Mouse (Mus musculus) CH12.LX (cell line): ENCODE measurements around the gene Nhsl2.

Experiments used
- CHD2 ChIP-seq: IDR thresholded peaks from 2 replicates; pipeline ENCODE4 v1.6.1; 2011; ENCODE audit warnings: low read length, improper control_type of control experiment
- CTCF ChIP-seq, 2 experiments: IDR thresholded peaks in 1 of 2; conservative IDR thresholded peaks in 1 of 2; 2 replicates each; pipeline ENCODE4 v1.5.1; 2011 to 2012; ENCODE audit warnings: low read depth in 2 of 2, low read length in 2 of 2, improper control_type of control experiment in 1 of 2, inconsistent platforms in 1 of 2, mild to moderate bottlenecking in 1 of 2, moderate library complexity in 1 of 2
- ELF1 ChIP-seq: IDR thresholded peaks from 2 replicates; pipeline ENCODE4 v1.6.1; 2014; ENCODE audit warnings: low read depth, mild to moderate bottlenecking, inconsistent platforms, low read length, improper control_type of control experiment
- EP300 ChIP-seq: IDR thresholded peaks from 2 replicates; pipeline ENCODE4 v1.6.1; 2011; ENCODE audit warnings: low read length, improper control_type of control experiment
- JUN ChIP-seq: IDR thresholded peaks from 2 replicates; pipeline ENCODE4 v1.6.1; 2011; ENCODE audit warnings: low read depth, mild to moderate bottlenecking, low read length, improper control_type of control experiment, moderate library complexity; ENCODE audit not compliant: insufficient read depth
- MAFK ChIP-seq: IDR thresholded peaks from 2 replicates; pipeline ENCODE4 v1.6.1; 2011; ENCODE audit warnings: low read length, improper control_type of control experiment; ENCODE audit not compliant: insufficient replicate concordance
- MYC ChIP-seq: IDR thresholded peaks from 2 replicates; pipeline ENCODE4 v1.6.1; 2011; ENCODE audit warnings: low read depth, mild to moderate bottlenecking, improper control_type of control experiment, low read length
- NELFE ChIP-seq: IDR thresholded peaks from 2 replicates; pipeline ENCODE4 v1.6.1; 2011; ENCODE audit warnings: low read depth, low read length, improper control_type of control experiment
- POLR2A ChIP-seq: IDR thresholded peaks from 2 replicates; pipeline ENCODE4 v1.6.1; 2011; ENCODE audit warnings: low read depth, mild to moderate bottlenecking, improper control_type of control experiment, low read length
- RAD21 ChIP-seq: IDR thresholded peaks from 2 replicates; pipeline ENCODE4 v1.6.1; 2011; ENCODE audit warnings: low read depth, mild to moderate bottlenecking, low read length, improper control_type of control experiment, moderate library complexity
- USF1 ChIP-seq: IDR thresholded peaks from 2 replicates; pipeline ENCODE4 v1.6.1; 2014; ENCODE audit warnings: low read depth, mild to moderate bottlenecking, inconsistent platforms, low read length, improper control_type of control experiment

DNA sequence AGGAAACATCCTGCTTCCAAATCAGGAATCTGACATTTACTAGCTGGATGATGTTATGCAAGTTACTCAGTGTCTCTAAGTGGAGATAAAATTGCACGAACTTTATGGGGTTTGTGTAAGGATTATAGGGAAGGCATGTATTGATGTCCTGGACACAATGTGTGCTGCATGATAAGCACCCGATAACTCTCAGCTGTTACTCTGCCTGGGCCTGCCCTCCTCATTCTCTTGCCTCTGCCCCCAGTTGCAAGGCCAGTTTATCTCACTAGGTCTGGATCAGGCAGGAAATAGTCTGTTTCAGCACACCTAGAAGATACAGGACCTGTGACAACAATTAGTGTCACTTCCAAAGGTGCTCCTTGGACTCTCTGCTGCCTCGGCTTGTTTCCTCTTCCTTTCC lies 25.0 kb downstream of the Nhsl2 start:
- TF ChIP-seq CTCF (conservative IDR thresholded peaks at IDR 0.05 in 1 of 2, IDR thresholded peaks at IDR 0.05 in 1 of 2; ENCODE audit: low read depth in 2 of 2, low read length in 2 of 2), result no peak
- no peak for TF ChIP-seq ELF1
- no peak for TF ChIP-seq POLR2A
- no peak for TF ChIP-seq RAD21
- no peak for TF ChIP-seq USF1
- TF ChIP-seq CHD2, result no peak
- TF ChIP-seq MYC, result no peak
- no peak for TF ChIP-seq MAFK
- no peak for TF ChIP-seq EP300
- TF ChIP-seq JUN, result no peak
- TF ChIP-seq NELFE, result no peak
